Mouse (Mus musculus) ES-CJ7 (cell line): ENCODE measurements around the gene Smc1b.

Experiments
- DNase-seq: peaks from one replicate; pipeline ENCODE4 v3.0.0; 2011; ENCODE audit warnings: low read depth, low spot score

Smc1b gene

DNA sequence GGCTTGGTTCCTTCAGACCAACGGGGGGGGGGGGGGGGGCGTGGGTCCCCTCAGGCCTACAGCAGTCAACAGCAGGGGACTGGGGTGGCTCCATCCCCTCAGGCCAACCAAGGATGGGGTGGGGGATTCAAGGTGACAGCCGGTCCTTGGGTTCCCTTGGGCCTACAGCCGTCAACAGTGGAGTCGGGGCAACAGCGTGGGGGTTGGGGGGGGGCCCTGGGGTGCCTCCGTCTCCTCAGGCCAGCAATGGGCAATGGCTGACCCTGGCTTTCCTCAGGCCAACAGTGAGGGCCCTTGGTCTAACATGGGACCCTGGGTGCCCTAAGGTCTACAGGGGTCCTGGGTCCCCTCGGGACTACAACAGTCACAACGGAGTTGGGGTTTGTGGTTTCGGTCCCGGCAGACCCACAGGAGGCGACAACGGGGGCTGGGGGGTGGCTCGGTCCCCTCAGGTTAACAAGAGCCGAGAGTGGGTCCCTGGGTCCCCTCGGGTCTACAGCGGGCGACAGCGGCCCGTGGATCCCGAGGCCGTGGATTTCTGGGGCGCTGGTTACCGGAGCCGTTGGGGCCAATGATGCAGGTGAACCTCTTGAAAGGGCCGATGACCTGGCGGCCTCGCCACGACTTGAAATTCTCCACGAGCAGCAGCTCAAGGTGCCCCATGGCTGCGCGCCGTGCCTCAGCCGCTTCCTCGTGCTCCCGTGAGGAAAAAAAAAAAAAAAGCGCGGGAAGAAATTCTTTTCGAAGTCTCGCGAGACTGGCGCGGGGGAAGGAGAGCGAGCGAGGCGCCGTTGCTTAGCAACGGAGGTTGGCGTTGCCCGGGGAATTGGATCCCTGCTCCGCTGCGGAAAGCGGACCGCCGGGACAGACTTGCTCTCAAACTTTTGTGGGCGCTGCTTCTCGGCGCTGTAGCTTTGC lies at the start of gene Smc1b, which contains the start of gene Ribc2:
Gene Smc1b (minus strand): TSS at position 690 of the 918 bp plus-strand sequence.
Gene Ribc2 (plus strand): TSS at position 804 of the 918 bp plus-strand sequence.
- DNase-seq, result peak; percentile 89

GRCm38 (mm10) chr15:85180368-85180767 lies 48.6 kb upstream of the Smc1b start:
- DNase-seq, result no peak

DNA sequence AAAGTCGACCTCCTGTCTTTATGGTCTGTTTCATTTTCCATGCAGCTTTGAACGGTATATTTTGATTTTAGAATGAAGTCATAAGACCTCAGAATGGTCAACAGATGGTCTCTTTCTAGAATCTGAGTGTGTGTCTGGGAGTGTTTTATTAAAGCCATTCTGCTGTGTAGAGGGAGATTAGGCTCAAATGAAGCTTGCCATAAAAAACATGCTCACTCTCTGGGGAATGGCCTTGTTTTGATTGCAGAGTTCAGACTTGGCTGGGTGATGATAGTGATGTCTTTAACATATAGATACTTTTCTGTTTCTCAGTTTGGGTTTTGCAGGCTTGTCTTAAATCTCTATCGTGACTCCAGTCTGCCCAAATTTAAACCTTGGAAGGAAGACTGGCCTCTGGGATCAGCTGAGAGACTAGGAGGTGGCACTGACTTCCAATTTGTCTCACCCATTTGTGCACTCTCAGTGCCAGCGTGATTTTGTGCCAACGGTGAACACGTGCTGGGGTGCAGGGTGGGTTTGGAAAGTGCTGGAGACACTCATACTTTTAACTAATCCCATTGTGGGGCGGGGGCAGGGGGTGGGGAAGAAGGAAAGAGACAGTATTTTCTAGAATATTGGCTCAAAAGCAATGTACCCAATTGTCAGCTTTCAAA lies 47.9 kb upstream of the Smc1b start:
- DNase-seq, result no peak

GRCm38 (mm10) chr15:85178172-85178571 lies 46.4 kb upstream of the Smc1b start:
- DNase-seq, result no peak

DNA sequence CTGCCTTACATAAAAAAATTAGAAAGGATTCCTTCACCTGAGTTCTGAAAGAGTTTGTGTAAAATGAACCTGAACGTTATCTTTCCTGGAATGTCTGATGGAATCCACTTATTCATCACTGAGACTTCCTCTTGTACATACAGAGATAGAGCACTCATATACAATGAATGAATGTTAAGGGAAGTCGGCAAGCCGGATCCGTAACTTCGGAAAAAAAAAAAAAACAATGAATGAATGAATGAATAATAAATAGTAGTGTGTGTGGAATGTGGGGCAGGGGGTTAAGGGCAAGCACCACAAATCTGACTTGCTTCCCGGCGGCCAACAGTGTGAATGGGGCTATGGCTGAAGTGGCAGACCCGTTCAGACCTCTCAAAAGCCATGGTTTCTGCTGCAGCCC lies 45.8 kb upstream of the Smc1b start:
- DNase-seq, result peak; percentile 61

DNA sequence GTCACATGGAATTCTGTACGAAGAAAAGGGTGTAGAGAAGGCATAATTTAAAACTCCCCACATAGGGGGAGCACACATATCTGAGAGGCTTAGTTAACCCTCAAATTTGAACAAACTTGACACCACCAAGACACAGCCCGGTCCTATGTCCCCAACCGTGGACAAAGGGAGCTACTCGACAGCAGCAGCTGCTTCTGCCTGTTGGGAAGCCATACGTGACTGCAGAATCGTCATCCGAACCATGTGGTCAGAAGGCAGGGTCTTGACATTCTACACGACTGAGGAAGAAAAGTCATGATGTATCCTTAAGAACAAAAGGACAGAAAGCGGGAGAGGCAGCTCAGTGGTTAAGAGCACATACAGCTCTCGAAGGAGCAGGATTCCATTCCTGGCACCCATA lies 42.3 kb upstream of the Smc1b start:
- no peak for DNase-seq

DNA sequence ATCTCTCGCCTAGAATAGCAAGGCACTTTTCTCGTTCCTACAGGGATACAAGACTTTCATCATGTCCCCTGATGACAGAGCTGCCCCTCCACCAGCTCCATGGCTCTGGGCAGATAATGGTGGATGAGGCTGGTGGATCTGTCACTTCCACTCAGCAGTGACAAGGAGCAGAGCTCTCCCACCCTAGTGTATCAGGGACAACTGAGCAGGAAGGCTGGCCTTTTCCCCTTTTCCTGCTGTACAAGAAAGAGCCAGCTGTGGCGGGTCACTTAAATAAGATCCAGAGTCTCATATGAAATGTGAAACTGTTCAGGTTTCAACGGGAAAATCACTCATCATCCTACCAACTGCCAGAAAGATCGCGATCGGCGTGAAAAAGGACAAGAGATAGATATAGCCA lies 41.7 kb upstream of the Smc1b start:
- no peak for DNase-seq

DNA sequence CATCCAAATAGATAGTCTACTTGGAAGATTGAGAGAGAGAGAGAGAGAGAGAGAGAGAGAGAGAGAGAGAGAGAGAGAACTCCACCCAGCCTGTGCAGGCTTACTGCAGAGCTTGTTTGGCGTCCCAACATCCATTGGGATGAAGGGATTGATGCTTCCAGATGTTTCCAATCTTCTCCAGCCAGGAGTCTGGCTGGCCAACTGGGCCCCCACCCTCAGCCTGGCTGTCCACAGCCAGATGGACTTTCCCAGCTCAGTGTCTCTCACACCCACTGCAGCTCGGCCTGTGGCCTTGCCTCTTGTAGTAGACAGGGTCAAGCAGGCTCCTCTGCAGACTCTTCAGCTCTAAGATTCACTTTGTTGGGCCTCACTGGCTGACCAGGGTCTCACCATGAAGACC lies 40.3 kb upstream of the Smc1b start:
- no peak for DNase-seq

GRCm38 (mm10) chr15:85167086-85167679 lies 35.4 kb upstream of the Smc1b start:
- no peak for DNase-seq

DNA sequence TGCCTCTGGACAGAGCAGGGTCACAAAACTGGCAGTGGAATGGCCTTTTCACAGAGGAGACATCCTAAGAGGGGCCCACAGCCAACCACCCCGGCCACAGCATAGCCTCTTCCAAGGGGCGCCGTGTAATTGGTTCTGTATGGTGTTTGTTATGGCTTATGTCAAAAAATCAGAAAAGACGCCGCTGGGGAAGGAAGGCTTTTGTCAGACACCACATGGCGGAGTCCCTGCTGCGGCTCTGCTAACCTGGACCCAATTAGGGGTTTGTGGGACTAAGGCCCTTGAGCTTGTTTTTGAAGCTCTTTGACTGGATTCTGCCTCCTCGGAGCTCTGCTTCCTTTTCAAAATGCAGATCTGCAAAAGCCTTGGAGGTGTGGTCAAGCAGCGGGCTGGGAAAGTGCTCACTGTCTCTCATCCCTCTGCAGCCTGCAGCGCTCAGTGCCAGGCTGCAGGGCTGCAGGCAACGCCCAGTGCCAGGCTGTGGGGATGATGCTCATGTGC lies 34.7 kb upstream of the Smc1b start:
- DNase-seq, result no peak

DNA sequence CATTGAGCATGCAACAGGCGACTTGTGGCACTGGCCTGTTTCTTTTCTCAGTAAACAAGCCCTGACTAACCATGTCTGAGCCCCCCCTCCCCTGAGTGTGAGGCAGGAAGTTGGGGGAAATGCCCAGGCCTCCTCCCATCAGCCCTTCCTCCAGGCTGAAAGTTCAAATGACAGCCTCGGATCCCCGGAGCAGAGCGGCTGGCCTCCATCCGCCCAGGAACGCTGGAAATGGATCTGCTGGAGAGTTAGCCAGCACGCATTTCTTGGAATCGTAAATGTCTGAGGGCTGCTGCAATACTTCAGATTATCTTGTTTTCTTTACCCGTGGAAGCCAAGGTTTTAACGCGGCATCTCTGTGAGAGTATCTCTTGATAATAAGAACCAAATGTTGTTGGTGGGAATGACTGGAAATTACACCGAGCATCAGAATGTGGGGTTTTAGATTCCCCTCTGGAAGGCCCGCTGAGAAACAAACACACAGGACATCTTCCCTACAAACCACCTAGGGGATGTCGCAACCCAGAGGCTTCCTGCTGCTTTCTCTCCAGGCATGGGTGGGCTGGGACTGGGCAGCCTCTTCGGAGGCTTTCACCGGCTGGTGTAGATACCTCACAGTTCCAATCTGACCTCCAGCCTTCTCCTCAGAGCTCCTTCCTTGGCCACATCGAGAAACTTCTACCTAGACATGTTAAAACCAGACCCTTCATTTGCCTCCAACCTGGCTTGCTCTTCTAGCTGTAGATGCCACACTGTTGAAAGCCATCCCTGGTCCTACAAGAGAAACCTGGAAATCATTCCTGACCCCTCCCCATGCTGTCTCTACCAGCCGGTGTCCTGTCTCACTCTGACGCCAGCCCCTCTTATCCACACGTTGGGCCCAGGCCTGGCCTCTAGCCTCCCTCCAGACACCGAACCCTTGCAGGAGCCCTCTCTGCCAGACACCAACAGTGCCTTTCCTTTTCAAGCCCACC lies 31.2 kb upstream of the Smc1b start:
- no peak for DNase-seq

DNA sequence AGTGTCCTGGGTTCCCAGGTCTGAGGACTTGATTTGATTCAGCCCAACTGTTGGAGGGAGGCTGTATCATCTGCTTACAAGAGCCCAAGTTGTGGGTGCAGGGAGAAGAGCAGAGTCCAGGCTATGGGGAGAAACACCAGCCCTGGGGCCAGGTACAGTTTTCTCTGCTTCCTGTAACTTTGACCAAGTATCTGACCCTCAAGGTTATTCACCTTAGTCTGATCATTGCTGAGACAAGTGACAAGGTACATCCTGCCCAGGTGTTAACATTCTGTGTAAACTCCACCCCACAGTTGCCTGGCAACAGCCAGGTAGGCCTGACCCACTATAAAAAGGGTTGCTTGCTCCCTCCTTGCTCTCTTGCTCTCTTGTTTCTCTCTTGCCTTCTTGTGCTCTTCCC lies 29.7 kb upstream of the Smc1b start:
- DNase-seq, result no peak

DNA sequence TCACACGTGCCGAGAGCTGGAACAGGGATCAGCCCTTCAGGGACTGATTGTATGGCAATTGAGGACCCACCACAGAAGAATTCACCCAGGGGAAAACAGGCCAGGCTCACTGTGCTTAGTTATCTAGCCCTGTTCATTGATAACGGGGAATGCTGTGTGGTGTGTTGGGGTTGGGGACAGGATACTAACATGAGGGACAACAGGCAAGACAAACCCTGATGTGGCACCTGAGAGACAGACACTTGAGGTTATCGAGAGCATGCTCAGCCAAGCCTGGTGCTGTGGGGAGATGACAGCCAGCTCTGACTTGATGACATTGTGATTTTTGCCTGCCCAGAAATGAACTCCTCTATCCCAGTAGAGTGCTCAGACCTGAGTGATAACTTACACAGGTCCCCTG lies 24.4 kb upstream of the Smc1b start:
- DNase-seq, result no peak

GRCm38 (mm10) chr15:85154091-85154490 lies 22.3 kb upstream of the Smc1b start:
- DNase-seq, result no peak

DNA sequence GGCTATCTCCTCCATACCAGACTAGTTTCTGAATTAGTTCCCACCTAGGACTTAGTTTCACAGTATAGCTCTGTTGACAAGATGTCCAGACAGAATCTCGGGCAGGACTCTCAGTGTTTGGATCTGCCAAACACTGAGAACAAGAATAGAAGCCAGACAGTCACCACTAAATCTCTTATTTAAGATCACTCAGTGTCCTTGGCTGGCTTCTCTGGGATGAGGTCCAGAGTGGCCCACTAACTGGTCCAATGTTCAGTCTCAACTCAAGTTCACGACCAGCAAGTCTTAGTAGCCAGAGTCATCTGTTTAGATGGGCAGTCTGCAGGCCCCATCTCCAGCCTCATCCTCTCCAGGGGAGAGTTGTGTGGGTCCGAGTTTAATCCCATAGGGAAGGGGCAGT lies 20.8 kb upstream of the Smc1b start:
- no peak for DNase-seq

- peak; percentile 70 for DNase-seq
These were observed 19.7 kb upstream of the Smc1b start for GRCm38 (mm10) chr15:85151433-85151918.

DNA sequence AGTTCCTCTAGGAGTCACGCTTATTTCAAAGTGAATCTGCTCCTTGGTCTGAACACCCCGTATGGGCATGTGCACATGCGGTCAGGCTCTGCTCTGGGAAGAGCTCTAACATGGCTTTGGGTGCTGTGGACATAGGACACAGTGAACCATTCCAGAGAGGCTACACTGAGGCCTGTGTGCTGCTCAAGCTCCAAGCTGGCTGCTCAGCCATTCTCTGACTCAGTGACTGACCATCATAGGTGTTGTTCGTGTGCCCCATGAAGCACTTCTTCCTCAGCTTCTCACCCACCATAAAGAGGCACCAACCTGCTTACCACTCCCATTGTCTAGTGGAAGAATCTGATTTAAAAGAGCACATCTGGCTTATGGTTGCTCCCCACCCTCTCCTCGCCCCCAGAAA lies 12.5 kb upstream of the Smc1b start:
- DNase-seq, result no peak

DNA sequence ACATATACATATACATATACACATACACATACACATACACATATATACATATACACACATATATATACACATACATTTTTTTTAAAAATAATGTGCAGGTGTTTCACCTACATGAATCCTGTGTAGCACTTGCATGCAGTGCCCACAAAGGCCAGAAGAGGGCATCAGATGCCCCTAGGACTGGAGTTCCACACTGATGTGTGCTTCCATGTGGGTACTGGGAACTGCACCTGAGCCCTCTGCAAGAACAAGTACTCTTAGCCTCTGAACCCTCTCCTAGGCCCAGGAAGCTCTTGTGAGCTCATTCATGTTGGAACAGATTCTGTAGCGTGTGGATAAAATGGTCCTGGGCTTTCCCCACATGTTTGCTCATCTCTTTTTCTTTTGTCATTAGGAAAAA lies 12.0 kb upstream of the Smc1b start:
- DNase-seq, result peak; percentile 50

- DNase-seq, result no peak
These were observed 11.4 kb upstream of the Smc1b start for GRCm38 (mm10) chr15:85143161-85143560.

DNA sequence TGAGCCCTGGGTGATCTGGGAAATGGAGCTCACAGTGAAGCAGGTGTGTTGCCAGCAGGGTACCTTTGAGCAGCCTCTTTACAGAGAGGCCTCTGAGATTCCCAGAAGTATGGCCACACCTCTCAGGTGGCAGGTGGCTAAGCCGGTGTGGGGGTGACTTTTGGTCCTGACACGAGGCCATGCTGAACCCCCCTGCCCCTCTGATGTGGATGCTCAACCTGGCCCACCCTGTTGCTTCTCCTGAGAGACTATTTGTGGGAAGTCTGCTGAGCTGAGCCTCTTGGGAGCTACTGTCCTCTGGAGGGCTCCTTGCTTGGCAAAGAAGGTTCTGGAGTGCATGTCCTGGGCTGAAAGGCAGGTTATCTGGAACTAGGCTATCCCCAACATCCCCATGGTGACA lies 10.7 kb upstream of the Smc1b start:
- DNase-seq, result no peak

DNA sequence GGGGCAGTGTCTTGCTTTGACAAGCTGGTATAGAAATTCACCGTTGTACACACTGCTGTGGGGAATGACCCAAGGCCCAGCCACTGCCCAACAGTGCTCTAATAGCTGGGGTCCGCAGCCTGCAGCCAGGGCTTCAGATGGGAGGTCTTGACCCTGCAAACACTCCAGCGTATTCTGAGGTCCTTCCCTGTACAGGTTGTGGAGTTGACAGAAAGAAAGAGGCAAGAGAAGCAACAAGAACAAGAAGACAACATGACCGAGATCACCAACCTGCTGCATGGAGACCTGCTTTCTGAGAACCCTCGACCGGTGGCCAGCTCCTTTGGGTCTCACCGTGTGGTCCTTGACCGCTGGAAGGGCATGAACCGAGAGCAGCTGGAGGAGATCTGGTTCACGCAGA lies 9.5 kb upstream of the Smc1b start:
- DNase-seq, result no peak
